ENCODE assay signal across 10 mouse cellular contexts in the genomic region with DNA sequence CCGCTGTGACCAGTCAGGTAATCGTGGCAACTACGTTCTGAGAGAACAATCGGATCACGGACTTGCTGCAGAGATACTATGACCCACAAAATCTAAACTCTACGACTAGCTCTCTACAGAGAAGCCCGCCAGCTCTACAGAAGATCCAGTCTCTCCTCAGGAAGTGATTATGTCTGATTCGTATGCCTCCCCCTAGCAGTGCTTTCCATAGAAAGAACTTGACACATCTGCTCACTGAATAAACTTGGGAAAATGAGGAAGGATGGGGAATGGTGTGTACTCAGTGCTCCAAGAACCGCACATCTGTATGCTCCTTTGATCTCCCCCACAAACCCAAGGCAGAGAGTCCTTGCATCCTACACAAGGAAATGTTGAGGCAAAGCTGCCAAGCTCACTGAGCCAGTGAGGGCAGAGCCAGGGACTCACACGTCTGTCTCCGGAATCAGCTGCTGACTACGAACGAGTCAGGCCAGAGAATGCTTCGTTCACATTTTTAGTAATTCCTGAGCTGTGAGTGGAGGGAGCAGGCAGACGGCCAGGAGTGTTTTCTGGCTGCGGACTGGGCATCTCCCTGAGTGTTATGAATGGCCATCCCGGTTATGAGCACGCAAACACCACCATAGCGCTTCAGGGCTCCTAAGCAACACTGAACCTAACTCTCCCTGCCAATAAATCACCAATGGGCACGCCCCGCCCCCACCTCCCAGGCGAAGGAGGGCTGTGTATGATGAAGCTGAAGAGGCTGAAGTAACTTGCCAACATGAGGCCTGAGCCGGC. TPM values are rescaled to one million over a fixed set of nuclear protein-coding genes. Genes with fewer than 3 reads are reported as not detected.
DNase-seq lines count a peak whose midpoint lies in the region; ATAC-seq and TF ChIP-seq lines count a peak whose summit lies in the region.
"Had no signal": no experiment of that assay in that cellular context is flagged by ENCODE, and none has a peak within 500 bp of the region (broad histone marks: within the 10 kb centered on the region; RNA-seq: fewer than 3 reads in every experiment).

No protein-coding gene starts in this region.

- no peak for TF ChIP-seq POLR2A in cerebellum, adult 2 months (IDR thresholded peaks at IDR 0.05; ENCODE audit: borderline replicate concordance, insufficient read depth, low read length)

- H3K9me3 ChIP-seq in hindbrain, embryonic 13.5 days, result no peaks in the 10 kb centered on the region; the same call in 1 of the 2 replicates
- H3K9me3 ChIP-seq in hindbrain, embryonic 12.5 days (replicated peaks), result no peaks in the 10 kb centered on the region
- H3K9me3 ChIP-seq in heart, postnatal 0 days (replicated peaks; ENCODE audit: control insufficient read depth, low read length), result no peaks in the 10 kb centered on the region
- H3K9me3 ChIP-seq in midbrain, embryonic 10.5 days (replicated peaks), result no peaks in the 10 kb centered on the region
- H3K9me3 ChIP-seq: midbrain, embryonic 12.5 days had no signal

- H3K36me3 ChIP-seq in hindbrain, embryonic 13.5 days, result no peaks in the 10 kb centered on the region
- no peaks in the 10 kb centered on the region; the same call in 1 of the 2 replicates for H3K36me3 ChIP-seq in hindbrain, embryonic 12.5 days
- no peaks in the 10 kb centered on the region for H3K36me3 ChIP-seq in heart, postnatal 0 days (replicated peaks; ENCODE audit: control insufficient read depth, insufficient read depth, low read length)
- peaks cover 30% of the 10 kb centered on the region for H3K36me3 ChIP-seq in midbrain, embryonic 10.5 days
- H3K36me3 ChIP-seq: midbrain, embryonic 12.5 days had no signal

- no peak overlapping the region for H3K4me3 ChIP-seq in hindbrain, embryonic 13.5 days
- H3K4me3 ChIP-seq in hindbrain, embryonic 12.5 days, result no peak overlapping the region
- H3K4me3 ChIP-seq in cerebellum, adult 2 months (replicated peaks; ENCODE audit: insufficient read depth, low read depth, low read length), result no peak overlapping the region
- H3K4me3 ChIP-seq in heart, postnatal 0 days (ENCODE audit: low read depth, low read length), result no peak overlapping the region
- H3K4me3 ChIP-seq in midbrain, embryonic 10.5 days, result no peak overlapping the region
- H3K4me3 ChIP-seq: erythroblast, embryonic 14.5 days; midbrain, embryonic 12.5 days had no signal

- 87% methylated on average over 23 of the region's 23 CpGs for WGBS in hindbrain, embryonic 13.5 days
- WGBS in hindbrain, embryonic 12.5 days, result 88% methylated on average over 23 of the region's 23 CpGs
- WGBS in cerebellum, adult 2 months, result 26% methylated on average over 23 of the region's 23 CpGs
- WGBS in heart, postnatal 0 days, result 57% methylated on average over 23 of the region's 23 CpGs
- WGBS in midbrain, embryonic 10.5 days, result 95% methylated on average over 23 of the region's 23 CpGs

- H3K9ac ChIP-seq in hindbrain, embryonic 13.5 days, result no peak overlapping the region
- H3K9ac ChIP-seq in hindbrain, embryonic 12.5 days, result no peak overlapping the region
- H3K9ac ChIP-seq in heart, postnatal 0 days (replicated peaks; ENCODE audit: low read depth, low read length), result no peak overlapping the region
- H3K9ac ChIP-seq: midbrain, embryonic 12.5 days had no signal

- H3K27ac ChIP-seq in hindbrain, embryonic 13.5 days, result 0 out of 2 replicates have a peak overlapping the region, but pooled peaks have one; percentile 4
- H3K27ac ChIP-seq in hindbrain, embryonic 12.5 days, result no peak overlapping the region
- no peak overlapping the region for H3K27ac ChIP-seq in cerebellum, adult 2 months (ENCODE audit: insufficient read depth, low read length)
- H3K27ac ChIP-seq in heart, postnatal 0 days (ENCODE audit: low read depth), result peak overlapping the region; percentile 62
- no peak overlapping the region for H3K27ac ChIP-seq in midbrain, embryonic 10.5 days (replicated peaks)
- H3K27ac ChIP-seq: midbrain, embryonic 12.5 days had no signal

- no peak for TF ChIP-seq EP300 in heart, postnatal 0 days (IDR thresholded peaks at IDR 0.05; ENCODE audit: low read depth)

- DNase-seq in 3T3-L1 (ENCODE audit: low read depth, low spot score), result peak; percentile 91
- peak; percentile 72 to 82 for DNase-seq in cerebellum, adult 2 months
- DNase-seq in heart, postnatal 0 days (ENCODE audit: low spot score), result peak; percentile 75
- peak; percentile 78 for DNase-seq in lung, postnatal 10 days
- DNase-seq in embryo, embryonic 10.5 days (ENCODE audit: low spot score), result no peak
- no peak for DNase-seq in midbrain, embryonic 10.5 days (ENCODE audit: low spot score)

- ATAC-seq in hindbrain, embryonic 13.5 days (ENCODE audit: low FRiP score), result peak; percentile 52; the same call in 1 of the 2 replicates
- ATAC-seq in hindbrain, embryonic 12.5 days (ENCODE audit: low FRiP score), result no peak
- peak; percentile 56 for ATAC-seq in heart, postnatal 0 days (ENCODE audit: insufficient read depth, low read depth)

- H3K27me3 ChIP-seq in hindbrain, embryonic 13.5 days, result no peaks in the 10 kb centered on the region
- H3K27me3 ChIP-seq in hindbrain, embryonic 12.5 days, result no peaks in the 10 kb centered on the region
- no peaks in the 10 kb centered on the region for H3K27me3 ChIP-seq in cerebellum, adult 2 months (ENCODE audit: control insufficient read depth, insufficient read depth, low read length)
- no peaks in the 10 kb centered on the region for H3K27me3 ChIP-seq in heart, postnatal 0 days (ENCODE audit: control insufficient read depth, insufficient read depth, low read length)
- no peaks in the 10 kb centered on the region for H3K27me3 ChIP-seq in midbrain, embryonic 10.5 days (ENCODE audit: low read depth, poor library complexity, severe bottlenecking)
- H3K27me3 ChIP-seq: midbrain, embryonic 12.5 days had no signal

- no peak overlapping the region for H3K4me2 ChIP-seq in hindbrain, embryonic 13.5 days
- no peak overlapping the region for H3K4me2 ChIP-seq in hindbrain, embryonic 12.5 days (replicated peaks)
- H3K4me2 ChIP-seq in heart, postnatal 0 days (ENCODE audit: low read depth, low read length), result peak overlapping the region; percentile 24
- H3K4me2 ChIP-seq: midbrain, embryonic 12.5 days had no signal

- no peak for TF ChIP-seq CTCF in cerebellum, adult 2 months (IDR thresholded peaks at IDR 0.05; ENCODE audit: borderline replicate concordance, insufficient read depth, low read depth, low read length)
- TF ChIP-seq CTCF in heart, postnatal 0 days (IDR thresholded peaks at IDR 0.05; ENCODE audit: low read depth), result no peak

- H3K4me1 ChIP-seq in hindbrain, embryonic 13.5 days (replicated peaks), result peaks cover 24% of the 10 kb centered on the region
- H3K4me1 ChIP-seq in hindbrain, embryonic 12.5 days, result peaks cover 4% of the 10 kb centered on the region; the same call in 1 of the 2 replicates
- peaks cover 36% of the 10 kb centered on the region for H3K4me1 ChIP-seq in cerebellum, adult 2 months (ENCODE audit: control insufficient read depth, insufficient read depth, low read length)
- peaks cover 35% of the 10 kb centered on the region for H3K4me1 ChIP-seq in heart, postnatal 0 days (ENCODE audit: control insufficient read depth, insufficient read depth)
- H3K4me1 ChIP-seq in midbrain, embryonic 10.5 days, result 0 out of 2 replicates have a peak, but pooled peaks cover 2% of the 10 kb centered on the region
- H3K4me1 ChIP-seq: midbrain, embryonic 12.5 days had no signal

RNA-seq across cellular contexts. Expression of a gene that starts 16.6 kb away (rescaled TPM):
- polyA plus RNA-seq in hindbrain, embryonic 13.5 days (2015; fragmentation: Nextera tagmentation; extraction: Ambion mirVana), result 30.4 and 33.0 TPM in 2 replicates
- polyA plus RNA-seq in hindbrain, embryonic 12.5 days (2016; fragmentation: Nextera tagmentation; extraction: Ambion mirVana), result 36.9 and 44.9 TPM in 2 replicates
- polyA plus RNA-seq in cerebellum, adult 2 months (2012; rRNA removed), result 61.4 and 66.2 TPM in 2 replicates
- 47.3 and 54.5 TPM in 2 replicates for total RNA-seq in heart, postnatal 0 days (2014; rRNA removed; ENCODE audit: low replicate concordance)
- polyA plus RNA-seq in heart, postnatal 0 days (2015; fragmentation: Nextera tagmentation; extraction: Ambion mirVana), result 22.9 and 27.2 TPM in 2 replicates
- 29.7 and 30.1 TPM in 2 replicates for polyA plus RNA-seq in midbrain, embryonic 10.5 days (2016; fragmentation: Nextera tagmentation; extraction: Ambion mirVana)

Comparison
In these comparisons a context has a peak if more than half of its experiments do, and no peak if none do; other contexts are left out.
1. H3K27ac ChIP-seq: peak in hindbrain, embryonic 13.5 days (single experiment) and heart, postnatal 0 days (single experiment); none in hindbrain, embryonic 12.5 days (single experiment), cerebellum, adult 2 months (single experiment) and midbrain, embryonic 10.5 days (single experiment).
2. DNase-seq: peak in 3T3-L1 (single experiment), cerebellum, adult 2 months (2 of 2), heart, postnatal 0 days (single experiment) and lung, postnatal 10 days (single experiment); none in embryo, embryonic 10.5 days (single experiment) and midbrain, embryonic 10.5 days (single experiment).